Mouse (Mus musculus) 3T3-L1 (cell line): ENCODE data around the gene Tmprss6.

Source experiments
- DNase-seq: peaks from one replicate; pipeline ENCODE4 v3.0.0-alpha.2; 2015; ENCODE audit warnings: low read depth, low spot score

The Tmprss6 gene

DNA sequence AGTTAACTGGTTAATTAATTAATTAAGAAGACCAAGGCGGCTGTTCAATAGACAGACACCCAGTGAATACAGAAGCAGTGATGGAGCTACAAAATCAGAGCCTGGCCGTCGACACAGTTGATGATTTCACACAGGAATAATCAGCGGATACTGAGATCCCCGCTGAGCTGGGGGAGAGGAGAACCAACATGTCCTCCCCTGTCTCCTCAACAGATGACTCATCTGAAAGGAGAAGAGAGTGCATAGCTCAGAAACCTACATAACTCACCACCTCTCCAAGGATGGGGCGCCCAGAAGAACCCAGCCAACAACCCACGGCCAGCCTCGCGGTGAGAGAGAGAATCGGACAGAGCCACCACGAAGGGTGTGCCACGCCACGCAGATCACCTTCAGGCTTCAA is 48.0 kb downstream of the Tmprss6 start:
- no peak for DNase-seq

DNA sequence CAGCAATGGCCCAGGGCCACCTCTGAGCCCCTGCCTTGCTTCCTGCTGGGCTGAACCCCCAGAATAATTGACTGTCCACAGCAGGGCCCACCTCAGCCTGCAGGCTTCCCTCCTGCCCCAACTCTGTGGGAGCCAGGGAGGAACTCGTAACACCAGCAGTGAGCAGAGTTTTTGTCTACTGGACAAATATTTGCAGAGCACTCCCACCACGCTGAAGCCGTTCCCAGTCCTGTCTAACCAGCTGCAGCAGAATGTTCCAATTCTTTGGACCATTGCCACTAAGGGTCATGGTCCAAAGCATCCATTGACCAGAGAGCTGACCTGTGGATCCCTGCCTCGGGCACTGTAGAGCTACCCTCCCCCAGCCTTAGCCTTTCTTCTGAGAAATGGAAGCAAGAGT is 51.5 kb downstream of the Tmprss6 start:
- no peak for DNase-seq

DNA sequence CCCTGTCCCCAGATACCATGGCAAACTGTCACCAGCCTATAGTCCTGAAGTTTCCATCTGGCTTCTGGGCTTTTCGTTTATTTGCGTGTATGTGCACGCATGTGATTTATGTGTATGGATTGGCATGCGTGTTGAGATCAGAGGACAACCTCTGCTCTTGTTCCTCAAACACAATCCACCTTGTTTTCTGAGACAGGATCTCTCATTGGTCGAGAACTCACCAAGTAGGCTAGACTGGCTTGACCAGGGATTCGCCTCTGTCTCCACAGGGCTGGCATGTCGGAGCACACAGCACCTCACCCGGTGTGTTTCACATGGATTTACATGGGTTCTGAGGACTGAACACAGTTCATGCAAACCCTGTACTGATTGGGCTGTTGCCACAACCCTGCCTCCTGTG is 54.3 kb downstream of the Tmprss6 start:
- DNase-seq = no peak

DNA sequence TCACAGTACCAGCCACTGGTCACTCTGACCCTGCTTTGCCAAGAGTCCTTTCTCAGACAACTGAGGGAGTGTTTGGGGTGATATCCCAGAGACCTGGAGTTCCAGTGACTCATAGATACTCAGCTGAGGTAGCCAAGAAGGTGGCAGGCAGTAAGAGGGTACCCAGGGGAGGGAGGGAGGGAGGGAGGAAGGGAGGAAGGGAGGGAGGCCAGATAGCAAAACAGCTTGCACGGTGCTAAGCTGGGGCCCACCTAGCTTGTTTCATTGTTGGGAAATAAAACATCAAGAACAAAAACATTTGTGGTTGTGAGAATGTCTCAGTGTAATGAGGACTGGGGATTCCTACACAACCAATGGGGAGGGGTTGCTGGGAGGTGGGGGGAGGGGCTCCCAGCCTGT is 54.7 kb downstream of the Tmprss6 start:
- no peak for DNase-seq

DNA sequence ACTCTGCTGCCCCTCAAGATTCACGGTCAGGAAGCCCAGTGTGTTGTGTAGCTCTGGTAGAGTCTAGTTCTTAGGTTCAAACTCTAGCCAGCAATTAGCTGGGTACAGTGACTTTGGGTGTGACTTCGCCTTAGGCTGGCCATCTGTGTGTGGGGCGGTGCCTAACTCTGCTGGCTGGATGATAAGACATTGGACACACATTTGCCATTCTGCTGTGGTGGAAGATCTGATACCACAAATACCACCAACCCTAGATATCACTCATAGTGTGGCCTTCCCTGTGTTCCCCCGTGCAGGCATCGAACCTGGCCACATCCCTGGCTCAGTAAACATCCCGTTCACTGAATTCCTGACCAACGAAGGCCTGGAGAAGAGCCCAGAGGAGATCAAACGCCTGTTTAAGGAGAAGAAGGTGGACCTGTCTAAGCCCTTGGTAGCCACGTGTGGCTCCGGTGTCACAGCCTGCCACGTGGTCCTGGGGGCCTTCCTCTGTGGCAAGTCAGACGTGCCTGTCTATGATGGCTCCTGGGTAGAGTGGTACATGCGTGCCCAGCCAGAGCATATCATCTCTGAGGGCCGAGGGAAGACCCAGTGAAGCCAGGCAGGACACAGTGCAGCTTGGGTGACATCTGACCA is 55.2 kb downstream of the Tmprss6 start:
- DNase-seq = no peak

DNA sequence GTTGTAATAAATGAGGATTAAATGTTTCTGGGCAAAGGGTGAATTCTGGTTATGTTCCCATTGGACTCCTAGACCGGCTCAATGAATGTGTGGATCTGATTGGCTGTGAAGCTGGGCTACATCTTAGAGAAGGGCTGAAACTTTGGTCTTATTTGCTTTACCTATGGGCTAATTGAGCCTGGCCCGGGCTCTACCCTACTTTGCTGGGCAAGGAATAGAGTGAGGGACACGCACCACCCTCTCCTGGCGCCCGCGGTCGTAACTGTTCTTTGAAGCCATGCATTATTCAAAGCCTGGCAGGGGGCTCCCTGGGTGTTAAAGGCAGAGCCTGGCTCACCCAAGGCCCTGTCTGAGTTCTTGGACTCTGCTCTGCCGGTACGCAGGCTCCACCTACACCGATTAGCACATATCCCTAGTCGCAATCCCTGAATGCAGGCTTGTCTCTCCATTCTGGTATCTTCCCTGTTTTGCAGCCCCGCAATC is 58.8 kb downstream of the Tmprss6 start:
- no peak for DNase-seq

DNA sequence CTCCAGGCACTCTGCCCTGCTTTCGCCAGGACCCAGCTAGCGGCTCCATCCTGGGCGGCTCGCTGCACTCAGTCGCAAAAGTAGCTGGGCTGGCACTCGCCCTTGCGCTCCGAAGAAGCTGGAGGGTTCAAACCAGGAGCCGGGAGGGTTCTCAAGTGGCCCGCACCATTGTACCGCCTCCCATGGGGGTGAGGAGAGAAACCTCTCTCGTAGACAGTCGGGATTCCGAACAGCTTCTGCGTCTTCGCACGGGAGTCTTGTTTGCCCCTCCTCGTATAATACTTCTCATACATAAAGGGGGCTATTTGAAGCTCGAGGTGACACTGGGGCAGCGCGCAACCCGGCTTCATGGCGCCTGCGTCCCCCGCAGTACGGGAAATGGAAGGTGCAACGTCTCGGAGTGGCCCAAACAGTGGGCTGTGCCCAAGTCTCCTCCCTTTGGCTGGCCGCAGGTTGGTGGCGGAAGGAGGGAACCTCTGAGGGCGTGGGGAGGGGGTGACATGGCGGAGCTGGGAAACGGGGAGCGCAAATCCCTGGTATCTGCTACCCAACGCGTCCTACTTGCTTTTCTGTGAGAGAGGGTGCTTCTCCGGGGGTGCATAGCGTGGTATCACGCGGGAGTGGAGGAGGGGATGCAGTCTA is 62.0 kb downstream of the Tmprss6 start, which contains the start of gene Mpst:
Mpst (plus strand) TSS at position 124 of the 642 bp plus-strand sequence.
- peak; percentile 83 for DNase-seq

DNA sequence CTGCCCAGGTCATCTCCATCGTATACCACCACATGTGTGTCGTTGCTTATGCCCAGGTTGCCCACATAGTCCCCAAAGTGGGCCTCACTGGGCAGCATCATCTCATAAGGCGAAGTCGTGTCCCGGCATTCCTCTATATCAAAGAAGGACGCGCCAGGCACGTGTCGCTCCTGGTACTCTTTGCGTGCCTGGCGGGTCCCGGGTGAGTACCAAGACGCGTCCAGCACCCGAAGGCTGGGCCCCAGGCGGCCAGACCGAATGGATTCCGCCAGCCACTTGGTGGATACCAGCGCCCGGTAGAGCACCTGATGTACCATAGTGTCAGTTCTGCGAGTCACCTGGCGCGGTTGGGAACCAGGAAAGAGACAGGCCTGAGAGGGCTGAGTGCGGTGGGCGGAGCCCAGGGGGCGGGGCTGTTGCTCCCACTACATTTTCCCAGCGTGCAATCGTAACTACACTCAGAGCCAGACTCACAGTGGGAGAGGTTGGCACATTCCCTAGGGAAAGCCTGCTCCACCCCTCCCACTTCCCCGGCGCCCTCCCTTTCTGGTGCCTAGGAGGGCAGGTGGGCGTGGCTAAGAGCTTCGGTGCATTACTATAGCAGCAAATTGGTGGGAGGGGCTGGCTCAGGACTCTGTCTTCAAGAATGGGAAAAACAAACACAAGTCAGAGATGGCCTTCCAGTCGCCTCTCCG is 62.8 kb downstream of the Tmprss6 start, which contains the start of gene Tst:
Tst (minus strand) TSS at position 391 of the 695 bp plus-strand sequence.
- DNase-seq = peak; percentile 91

DNA sequence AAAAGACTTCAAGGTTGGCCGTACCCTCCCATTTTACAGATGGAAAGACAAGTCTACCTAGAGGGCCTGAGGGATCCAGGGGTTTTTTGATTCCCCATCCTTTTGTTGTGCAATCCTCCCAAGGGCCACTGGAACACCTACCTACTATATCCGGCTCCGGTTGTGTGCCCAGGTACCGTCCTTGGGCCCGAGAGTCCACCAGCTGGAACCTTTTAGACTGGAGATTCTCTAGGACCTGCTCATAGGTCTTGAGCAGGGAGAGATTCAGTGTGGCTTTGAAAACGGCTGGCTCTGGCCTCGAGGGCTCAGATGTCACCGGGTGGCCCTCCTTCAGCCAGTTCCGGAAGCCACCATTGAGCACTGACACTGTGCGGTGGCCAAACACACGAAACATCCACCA is 63.3 kb downstream of the Tmprss6 start:
- DNase-seq = no peak

DNA sequence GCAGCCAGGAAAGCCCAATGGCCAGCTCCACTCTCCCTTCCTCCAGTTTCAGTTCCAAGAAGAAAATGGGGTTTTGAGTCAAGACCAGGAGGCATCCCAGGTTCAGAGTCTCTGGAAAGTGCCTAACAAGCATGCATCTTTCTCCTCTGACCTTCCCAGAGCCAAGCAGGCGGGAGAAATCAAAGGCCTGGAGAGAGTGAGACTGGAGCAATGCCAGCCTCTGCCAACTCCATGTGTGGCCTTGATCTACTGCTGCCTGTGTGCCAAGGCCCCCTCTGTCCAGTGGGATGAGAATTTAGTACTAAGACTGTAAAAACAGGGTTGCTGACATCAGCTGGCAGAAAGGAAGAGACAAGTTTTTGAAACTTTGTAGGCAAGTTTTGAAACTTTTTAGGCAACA is 64.5 kb downstream of the Tmprss6 start:
- no peak for DNase-seq

DNA sequence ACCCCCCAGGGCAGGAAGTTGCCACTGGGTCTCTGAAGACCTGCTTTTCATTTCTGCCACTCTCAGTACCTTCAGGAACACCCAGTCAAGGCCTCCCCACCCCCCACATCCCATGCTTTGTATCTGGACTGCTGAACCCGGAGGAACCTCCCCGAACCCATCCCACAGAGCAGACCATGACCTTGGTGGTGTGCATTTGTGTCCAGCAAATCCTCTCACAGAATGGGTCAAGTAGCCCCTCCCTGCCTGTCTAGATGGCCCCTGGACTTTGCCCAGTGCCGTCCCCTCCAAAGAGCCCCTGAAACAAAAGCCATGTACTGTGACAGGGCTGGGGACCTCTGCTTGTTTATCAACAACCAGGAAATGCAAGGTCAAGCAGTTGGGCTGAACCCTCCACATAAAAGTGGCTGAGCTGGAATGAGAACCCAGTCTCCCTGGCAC is 65.1 kb downstream of the Tmprss6 start:
- DNase-seq = no peak

DNA sequence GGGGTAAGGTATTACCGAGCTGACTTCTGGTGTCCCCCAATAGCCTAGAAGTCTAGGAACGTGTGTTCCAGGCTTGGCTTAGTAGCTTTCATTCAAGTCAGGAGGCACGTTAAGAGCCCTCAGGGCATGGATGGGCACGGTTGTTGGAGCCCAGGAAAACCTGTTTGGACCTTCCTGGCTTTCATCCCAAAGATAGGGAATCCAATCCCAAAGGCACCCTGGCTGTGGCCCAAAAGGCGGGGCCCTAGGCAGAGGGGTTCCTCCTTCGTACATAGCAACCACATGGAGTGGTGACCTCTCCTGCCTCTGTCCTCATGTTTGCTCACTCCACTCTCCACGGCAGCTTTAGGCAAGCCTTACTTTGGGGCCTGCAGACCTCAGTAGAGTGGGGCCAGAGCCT is 66.0 kb downstream of the Tmprss6 start:
- no peak for DNase-seq

DNA sequence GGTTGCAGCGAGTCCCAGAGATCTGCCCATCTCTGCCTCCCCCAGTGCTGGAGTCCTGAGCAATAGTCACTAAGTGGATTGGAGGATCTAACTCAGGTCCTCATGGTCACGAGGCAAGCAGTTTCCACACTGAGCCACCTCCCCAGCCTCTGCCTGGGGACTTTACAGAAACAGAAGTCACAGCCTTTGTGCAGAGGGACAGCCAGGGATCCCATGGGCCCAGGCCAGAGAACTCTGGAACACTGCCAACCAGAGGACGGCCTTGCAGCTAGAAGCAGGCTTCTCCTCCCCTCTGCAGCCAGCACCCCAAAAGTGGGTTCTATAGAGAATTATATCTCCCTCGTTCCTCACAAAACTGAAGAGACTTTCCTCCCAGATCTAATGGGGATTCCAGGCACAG is 66.5 kb downstream of the Tmprss6 start:
- no peak for DNase-seq

DNA sequence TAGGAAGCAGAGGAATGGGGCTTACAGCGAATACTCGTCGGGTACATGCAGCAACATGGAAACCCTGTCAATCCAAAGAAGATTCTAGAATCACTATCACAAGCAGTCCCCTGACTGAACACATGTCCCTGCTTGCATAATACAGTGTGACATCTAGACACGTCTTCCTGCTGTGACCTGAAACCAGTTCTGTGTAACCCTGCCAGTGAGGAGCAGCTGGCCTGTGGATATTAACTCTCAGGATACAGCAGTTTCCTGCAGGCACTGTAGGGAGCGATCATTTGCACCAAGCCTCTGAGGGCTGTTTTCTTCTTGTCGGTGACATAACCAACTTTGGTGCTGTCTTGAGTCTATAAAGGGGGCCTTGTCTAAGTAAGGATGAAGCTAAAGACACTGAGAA is 67.1 kb downstream of the Tmprss6 start:
- DNase-seq = no peak

DNA sequence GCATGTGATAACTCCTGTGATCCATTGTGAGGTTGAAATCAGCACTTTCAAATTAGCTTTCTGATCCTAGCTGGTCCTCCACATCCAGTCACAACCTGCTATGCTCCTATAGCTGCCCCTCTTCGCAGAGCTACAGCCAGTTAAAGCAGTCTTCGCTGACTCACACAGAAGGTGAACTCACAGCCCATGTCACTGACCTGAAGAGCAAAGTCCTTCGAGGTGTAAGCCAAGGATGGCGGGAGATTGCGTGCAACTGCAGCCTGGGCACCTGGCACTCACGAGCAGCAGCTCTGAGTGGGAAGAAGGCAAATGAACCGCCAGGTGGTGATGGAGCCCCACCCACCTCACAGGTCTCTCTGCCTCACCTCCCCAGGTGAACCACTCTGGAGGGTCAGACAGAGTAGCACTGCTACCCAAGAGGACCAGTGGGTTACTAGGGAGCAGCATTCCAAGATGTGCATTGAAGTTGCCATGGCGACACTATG is 72.9 kb downstream of the Tmprss6 start, which contains the start of gene Tex33:
Tex33 (minus strand) TSS at position 435 of the 485 bp plus-strand sequence.
- DNase-seq = no peak

DNA sequence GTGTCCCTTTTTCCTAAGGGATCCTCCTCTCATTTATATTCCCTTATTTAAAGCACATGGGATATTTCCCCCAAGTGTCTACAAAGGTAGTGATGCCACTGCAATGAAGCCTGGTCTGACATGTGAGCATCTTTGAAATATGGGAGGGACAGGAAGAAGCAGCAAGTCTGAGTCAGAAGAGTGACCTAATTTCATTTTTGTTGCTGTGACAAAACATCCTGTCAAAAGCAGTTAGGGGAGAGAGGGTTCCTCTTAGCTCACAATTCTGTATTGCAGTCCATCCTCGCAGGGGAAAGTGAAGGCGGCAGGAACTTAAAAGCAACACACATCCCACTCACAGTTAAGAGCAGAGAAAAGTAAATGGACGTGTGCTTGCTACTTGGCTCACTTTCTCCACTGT is 77.6 kb downstream of the Tmprss6 start:
- no peak for DNase-seq
